Mouse (Mus musculus) CH12.LX (cell line): Measurements from ENCODE around the gene Pdpk1. TPM values are rescaled to one million over a fixed set of nuclear protein-coding genes. Genes with fewer than 3 reads are reported as not detected.

Experiments
- DNase-seq: peaks from one replicate; pipeline ENCODE4 v3.0.0-alpha.2; 2013; ENCODE audit errors: extremely low read depth
- H3K27ac ChIP-seq: 2 replicates; pipeline ENCODE4 v1.5.1; 2012; ENCODE audit warnings: low read depth, mild to moderate bottlenecking, control low read depth, moderate library complexity; ENCODE audit not compliant: insufficient read depth
- H3K27me3 ChIP-seq: replicated peaks from 2 replicates; pipeline ENCODE3; 2012; ENCODE audit warnings: inconsistent platforms
- H3K36me3 ChIP-seq, 2 experiments: replicated peaks in 1 of 2; 2 replicates each; pipeline versions ENCODE3 to v1.6.1; 2012; ENCODE audit warnings: inconsistent platforms in 1 of 2, low read length in 1 of 2, mild to moderate bottlenecking in 1 of 2, mixed read lengths in 1 of 2, moderate library complexity in 1 of 2; ENCODE audit not compliant: control insufficient read depth in 1 of 2, insufficient read depth in 1 of 2
- H3K4me1 ChIP-seq, 2 experiments: 2 replicates each; pipeline ENCODE4 v1.6.1; 2012; ENCODE audit warnings: inconsistent platforms in 1 of 2, moderate library complexity in 1 of 2; ENCODE audit not compliant: insufficient read depth in 2 of 2, control insufficient read depth in 1 of 2
- H3K4me2 ChIP-seq: 2 replicates; pipeline ENCODE4 v1.6.1; 2012; ENCODE audit warnings: low read depth, mild to moderate bottlenecking, control low read depth; ENCODE audit not compliant: poor library complexity, insufficient read depth, severe bottlenecking
- H3K4me3 ChIP-seq, 3 experiments: fragments of 150-350 bp in 1 of 3; sonication (generic) in 1 of 3; replicated peaks in 1 of 3; 2 replicates each; pipeline versions ENCODE3 to v1.5.1; 2011 to 2012; ENCODE audit warnings: low read depth in 2 of 3, low read length in 2 of 3, mild to moderate bottlenecking in 2 of 3, moderate library complexity in 2 of 3, control low read depth in 1 of 3, improper control_type of control experiment in 1 of 3, inconsistent platforms in 1 of 3, mixed read lengths in 1 of 3; ENCODE audit not compliant: poor library complexity in 1 of 3
- H3K79me2 ChIP-seq: replicated peaks from 2 replicates; pipeline ENCODE4 v1.6.1; 2012; ENCODE audit warnings: mild to moderate bottlenecking, moderate library complexity; ENCODE audit not compliant: control insufficient read depth, poor library complexity, insufficient read depth, severe bottlenecking; ENCODE audit errors: extremely low read depth
- H3K9ac ChIP-seq: 2 replicates; pipeline ENCODE4 v1.6.1; 2012; ENCODE audit warnings: low read depth, mild to moderate bottlenecking, control low read depth, moderate library complexity; ENCODE audit not compliant: insufficient read depth
- H3K9me3 ChIP-seq: replicated peaks from 2 replicates; pipeline ENCODE3; 2012; ENCODE audit warnings: low read length, inconsistent platforms, mixed read lengths
- BHLHE40 ChIP-seq: IDR thresholded peaks from 2 replicates; pipeline ENCODE4 v1.6.1; 2011; ENCODE audit warnings: mild to moderate bottlenecking, low read depth, low read length, improper control_type of control experiment
- CHD1 ChIP-seq: IDR thresholded peaks from 2 replicates; pipeline ENCODE4 v1.6.1; 2012; ENCODE audit warnings: low read depth, low read length, improper control_type of control experiment, inconsistent platforms
- CHD2 ChIP-seq: IDR thresholded peaks from 2 replicates; pipeline ENCODE4 v1.6.1; 2011; ENCODE audit warnings: low read length, improper control_type of control experiment
- CTCF ChIP-seq, 2 experiments: IDR thresholded peaks in 1 of 2; conservative IDR thresholded peaks in 1 of 2; 2 replicates each; pipeline ENCODE4 v1.5.1; 2011 to 2012; ENCODE audit warnings: low read depth in 2 of 2, low read length in 2 of 2, improper control_type of control experiment in 1 of 2, inconsistent platforms in 1 of 2, mild to moderate bottlenecking in 1 of 2, moderate library complexity in 1 of 2
- E2F4 ChIP-seq: IDR thresholded peaks from 2 replicates; pipeline ENCODE4 v1.6.1; 2011; ENCODE audit warnings: low read depth, low read length, improper control_type of control experiment; ENCODE audit not compliant: insufficient replicate concordance
- ELF1 ChIP-seq: IDR thresholded peaks from 2 replicates; pipeline ENCODE4 v1.6.1; 2014; ENCODE audit warnings: low read depth, mild to moderate bottlenecking, inconsistent platforms, low read length, improper control_type of control experiment
- EP300 ChIP-seq: IDR thresholded peaks from 2 replicates; pipeline ENCODE4 v1.6.1; 2011; ENCODE audit warnings: low read length, improper control_type of control experiment
- ETS1 ChIP-seq: conservative IDR thresholded peaks from 2 replicates; pipeline ENCODE4 v1.6.1; 2012; ENCODE audit warnings: low read depth, mild to moderate bottlenecking, inconsistent platforms, low read length, improper control_type of control experiment, moderate library complexity
- GABPA ChIP-seq: IDR thresholded peaks from 2 replicates; pipeline ENCODE4 v1.6.1; 2012; ENCODE audit warnings: low read depth, low read length, improper control_type of control experiment, inconsistent platforms; ENCODE audit not compliant: insufficient replicate concordance
- HCFC1 ChIP-seq: IDR thresholded peaks from 2 replicates; pipeline ENCODE4 v1.6.1; 2012; ENCODE audit warnings: low read depth, mild to moderate bottlenecking, inconsistent platforms, low read length, improper control_type of control experiment
- IRF4 ChIP-seq: IDR thresholded peaks from 2 replicates; pipeline ENCODE4 v1.6.1; 2014; ENCODE audit warnings: low read depth, mild to moderate bottlenecking, inconsistent platforms, low read length, improper control_type of control experiment
- JUN ChIP-seq: IDR thresholded peaks from 2 replicates; pipeline ENCODE4 v1.6.1; 2011; ENCODE audit warnings: low read depth, mild to moderate bottlenecking, low read length, improper control_type of control experiment, moderate library complexity; ENCODE audit not compliant: insufficient read depth
- JUND ChIP-seq: conservative IDR thresholded peaks from 2 replicates; pipeline ENCODE4 v1.6.1; 2011; ENCODE audit warnings: low read depth, low read length, improper control_type of control experiment
- KAT2A ChIP-seq: IDR thresholded peaks from 2 replicates; pipeline ENCODE4 v1.6.1; 2012; ENCODE audit warnings: low read length, improper control_type of control experiment, inconsistent platforms; ENCODE audit not compliant: insufficient replicate concordance
- MAFK ChIP-seq: IDR thresholded peaks from 2 replicates; pipeline ENCODE4 v1.6.1; 2011; ENCODE audit warnings: low read length, improper control_type of control experiment; ENCODE audit not compliant: insufficient replicate concordance
- MAX ChIP-seq: IDR thresholded peaks from 2 replicates; pipeline ENCODE4 v1.6.1; 2011; ENCODE audit warnings: low read length, improper control_type of control experiment
- MAZ ChIP-seq: IDR thresholded peaks from 2 replicates; pipeline ENCODE4 v1.6.1; 2012; ENCODE audit warnings: low read depth, mild to moderate bottlenecking, inconsistent platforms, low read length, improper control_type of control experiment, moderate library complexity
- MEF2A ChIP-seq: IDR thresholded peaks from 2 replicates; pipeline ENCODE4 v1.6.1; 2014; ENCODE audit warnings: low read depth, mild to moderate bottlenecking, inconsistent platforms, low read length, improper control_type of control experiment, borderline replicate concordance
- MXI1 ChIP-seq: IDR thresholded peaks from 2 replicates; pipeline ENCODE4 v1.6.1; 2011; ENCODE audit warnings: mild to moderate bottlenecking, low read depth, low read length, improper control_type of control experiment
- MYC ChIP-seq: IDR thresholded peaks from 2 replicates; pipeline ENCODE4 v1.6.1; 2011; ENCODE audit warnings: low read depth, mild to moderate bottlenecking, improper control_type of control experiment, low read length
- NELFE ChIP-seq: IDR thresholded peaks from 2 replicates; pipeline ENCODE4 v1.6.1; 2011; ENCODE audit warnings: low read depth, low read length, improper control_type of control experiment
- NRF1 ChIP-seq: IDR thresholded peaks from 2 replicates; pipeline ENCODE4 v1.6.1; 2014; ENCODE audit warnings: low read depth, mild to moderate bottlenecking, inconsistent platforms, low read length, improper control_type of control experiment, moderate library complexity
- PAX5 ChIP-seq: IDR thresholded peaks from 2 replicates; pipeline ENCODE4 v1.6.1; 2012; ENCODE audit warnings: low read length, inconsistent platforms, mixed read lengths
- POLR2A ChIP-seq: IDR thresholded peaks from 2 replicates; pipeline ENCODE4 v1.6.1; 2011; ENCODE audit warnings: low read depth, mild to moderate bottlenecking, improper control_type of control experiment, low read length
- POLR2AphosphoS2 ChIP-seq: IDR thresholded peaks from 2 replicates; pipeline ENCODE4 v1.6.1; 2011; ENCODE audit warnings: low read depth, low read length, improper control_type of control experiment
- RAD21 ChIP-seq: IDR thresholded peaks from 2 replicates; pipeline ENCODE4 v1.6.1; 2011; ENCODE audit warnings: low read depth, mild to moderate bottlenecking, low read length, improper control_type of control experiment, moderate library complexity
- RCOR1 ChIP-seq: conservative IDR thresholded peaks from 2 replicates; pipeline ENCODE4 v1.6.1; 2012; ENCODE audit warnings: low read depth, mild to moderate bottlenecking, inconsistent platforms, low read length, improper control_type of control experiment
- SIN3A ChIP-seq: IDR thresholded peaks from 2 replicates; pipeline ENCODE4 v1.6.1; 2012; ENCODE audit warnings: low read length, improper control_type of control experiment, inconsistent platforms
- SMC3 ChIP-seq: IDR thresholded peaks from 2 replicates; pipeline ENCODE4 v1.6.1; 2011; ENCODE audit warnings: low read depth, low read length, improper control_type of control experiment
- TBP ChIP-seq: conservative IDR thresholded peaks from 2 replicates; pipeline ENCODE4 v1.6.1; 2011; ENCODE audit warnings: low read depth, low read length, improper control_type of control experiment
- TCF12 ChIP-seq: IDR thresholded peaks from 2 replicates; pipeline ENCODE4 v1.6.1; 2014; ENCODE audit warnings: low read depth, mild to moderate bottlenecking, inconsistent platforms, low read length, improper control_type of control experiment
- UBTF ChIP-seq: IDR thresholded peaks from 2 replicates; pipeline ENCODE4 v1.6.1; 2012; ENCODE audit warnings: low read depth, mild to moderate bottlenecking, inconsistent platforms, low read length, improper control_type of control experiment, moderate library complexity
- USF1 ChIP-seq: IDR thresholded peaks from 2 replicates; pipeline ENCODE4 v1.6.1; 2014; ENCODE audit warnings: low read depth, mild to moderate bottlenecking, inconsistent platforms, low read length, improper control_type of control experiment
- USF2 ChIP-seq: conservative IDR thresholded peaks from 2 replicates; pipeline ENCODE4 v1.6.1; 2011; ENCODE audit warnings: low read depth, low read length, improper control_type of control experiment
- ZC3H11A ChIP-seq: IDR thresholded peaks from 2 replicates; pipeline ENCODE4 v1.6.1; 2012; ENCODE audit warnings: low read depth, mild to moderate bottlenecking, inconsistent platforms, low read length, improper control_type of control experiment
- ZKSCAN1 ChIP-seq: IDR thresholded peaks from 2 replicates; pipeline ENCODE4 v1.6.1; 2012; ENCODE audit warnings: low read depth, inconsistent platforms, low read length, improper control_type of control experiment, borderline replicate concordance
- ZMIZ1 ChIP-seq: IDR thresholded peaks from 2 replicates; pipeline ENCODE4 v1.6.1; 2012; ENCODE audit warnings: low read depth, mild to moderate bottlenecking, inconsistent platforms, low read length, improper control_type of control experiment
- ZNF384 ChIP-seq: IDR thresholded peaks from 2 replicates; pipeline ENCODE4 v1.6.1; 2012; ENCODE audit warnings: low read depth, low read length, improper control_type of control experiment, inconsistent platforms
- dilution Hi-C: fragments of 300-500 bp; cut with MboI; formaldehyde crosslinking; loops from 2 replicates; pipeline ENCODE4 v1.14.3; 2020; ENCODE audit warnings: low sequenced_read_pairs; ENCODE audit not compliant: extremely low pct_unique_long_range_greater_than_20kb, extremely low pct_ligation_motif_present
- in situ Hi-C: fragments of 300-500 bp; cut with MboI; formaldehyde crosslinking; loops from 3 replicates; pipeline ENCODE4 v1.14.3; 2019; ENCODE audit warnings: low sequenced_read_pairs, low pct_ligation_motif_present, low pct_unique_long_range_greater_than_20kb, mixed read lengths
- polyA plus RNA-seq: library from polyadenylated mRNA; unstranded; fragments of >175 nt; gene quantifications from 2 replicates; pipeline ENCODE4 v1.2.1, GENCODE M21; 2012; ENCODE audit warnings: low read depth; ENCODE audit not compliant: insufficient read length
- total RNA-seq, 2 experiments: library from RNA; depleted of rRNA; stranded (reverse); fragments of 300-350 nt in 1 of 2; fragments of >200 nt in 1 of 2; gene quantifications; 2 replicates each; pipeline ENCODE4 v1.2.3; 2012 to 2014

Pdpk1 gene
- total and polyA plus RNA-seq, 3 experiments: 12.2 to 17.0 (median 15.9) TPM

GRCm38 (mm10) chr17:24072919-24073696, 77.6 kb downstream of the Pdpk1 start, which contains the start of gene Kctd5:
TSS of gene Kctd5 (minus strand) at chr17:24073485.
- Histone ChIP-seq H3K27me3 (no peaks in the 10 kb centered on the region), H3K27ac (no peak within 1 kb of the TSS; the same call in 1 of the 2 replicates), H3K9me3 (no peaks in the 10 kb centered on the region), H3K36me3 (peaks cover 5 to 31% of the 10 kb centered on the region in 2 experiments), H3K79me2 (peaks cover 40% of the 10 kb centered on the region), H3K4me2 (peak within 1 kb of the TSS; percentile 95; the same call in 1 of the 2 replicates), H3K9ac (peak within 1 kb of the TSS; percentile 94), H3K4me3 (peak within 1 kb of the TSS; percentile 83 to 94 (median 91)), H3K4me1 (peaks cover 17 to 41% of the 10 kb centered on the region in 2 experiments)
- DNase-seq: peak; percentile 96
- TF ChIP-seq RCOR1 (peak; percentile 72; the same call in 1 of the 2 replicates), POLR2A (peak; percentile 96), POLR2AphosphoS2 (peak; percentile 94), E2F4 (0 out of 2 replicates have a peak, but pooled peaks have one; percentile 59), UBTF (peak; percentile 86; the same call in 1 of the 2 replicates), ELF1 (peak; percentile 97), KAT2A (peak; percentile 94; the same call in 1 of the 2 replicates), MEF2A (peak; percentile 91), PAX5 (no peak), EP300 (no peak), GABPA (peak; percentile 60; the same call in 1 of the 2 replicates), NELFE (peak; percentile 95), MAFK (no peak), ETS1 (peak; percentile 48), RAD21 (no peak), ZC3H11A (no peak), JUN (no peak), MAZ (peak; percentile 82), CHD1 (no peak), SIN3A (peak; percentile 86; the same call in 1 of the 2 replicates), MYC (peak; percentile 81; the same call in 1 of the 2 replicates), HCFC1 (peak; percentile 99), CHD2 (peak; percentile 96), TBP (peak; percentile 93), USF1 (no peak), BHLHE40 (peak; percentile 93), SMC3 (no peak), IRF4 (peak; percentile 88), MAX (no peak; the same call in 1 of the 2 replicates), CTCF (conservative IDR thresholded peaks at IDR 0.05 in 1 of 2, IDR thresholded peaks at IDR 0.05 in 1 of 2; ENCODE audit: low read depth in 2 of 2, low read length in 2 of 2) (no peak), ZMIZ1 (peak; percentile 91), NRF1 (peak; percentile 61), TCF12 (peak; percentile 94), JUND (no peak), USF2 (no peak; the same call in 1 of the 2 replicates), ZKSCAN1 (no peak), MXI1 (peak; percentile 72; the same call in 1 of the 2 replicates), ZNF384 (no peak)
- in situ Hi-C loops: no loop called here
- dilution Hi-C loops: no loop called here
